In genomic region chr17:29237772-29238420, GRCm38 (mm10) we compare ENCODE assay signal across 8 mouse cellular contexts. TPM values are rescaled to one million over a fixed set of nuclear protein-coding genes. Genes with fewer than 3 reads are reported as not detected.
A peak's percentile ranks its signal among the peaks of the same experiment; 100 is the strongest.
DNase-seq lines count a peak whose midpoint lies in the region; ATAC-seq and TF ChIP-seq lines count a peak whose summit lies in the region.

Cpne5 (minus strand) TSS chr17:29238167.

- no peak within 1 kb of the TSS for H3K27ac ChIP-seq in embryonic facial prominence, embryonic 11.5 days (replicated peaks; ENCODE audit: low read depth, low read length)
- H3K27ac ChIP-seq in heart, postnatal 0 days (ENCODE audit: low read depth) = no peak within 1 kb of the TSS
- no peak within 1 kb of the TSS for H3K27ac ChIP-seq in limb, embryonic 13.5 days
- H3K27ac ChIP-seq in olfactory bulb, adult 2 months (ENCODE audit: insufficient read depth, low read depth, low read length) = peak within 1 kb of the TSS; percentile 27

- peak within 1 kb of the TSS; percentile 64 for H3K9ac ChIP-seq in embryonic facial prominence, embryonic 11.5 days (replicated peaks; ENCODE audit: low read length)
- H3K9ac ChIP-seq in heart, postnatal 0 days (replicated peaks; ENCODE audit: low read depth, low read length) = peak within 1 kb of the TSS; percentile 41
- peak within 1 kb of the TSS; percentile 71 for H3K9ac ChIP-seq in limb, embryonic 13.5 days

- WGBS in embryonic facial prominence, embryonic 11.5 days = 0% methylated on average over 22 of the region's 73 CpGs
- WGBS in heart, postnatal 0 days = 1% methylated on average over 41 of the region's 73 CpGs
- under 1% methylated on average over 52 of the region's 73 CpGs for WGBS in limb, embryonic 13.5 days
- 1% methylated on average over 65 of the region's 73 CpGs for WGBS in olfactory bulb, adult 2 months

- no peaks in the 10 kb centered on the region for H3K9me3 ChIP-seq in embryonic facial prominence, embryonic 11.5 days (replicated peaks; ENCODE audit: control insufficient read depth, low read length)
- H3K9me3 ChIP-seq in heart, postnatal 0 days (replicated peaks; ENCODE audit: control insufficient read depth, low read length) = no peaks in the 10 kb centered on the region
- H3K9me3 ChIP-seq in limb, embryonic 13.5 days = no peaks in the 10 kb centered on the region

- DNase-seq in kidney, postnatal 10 days = peak; percentile 42
- no peak for DNase-seq in kidney, adult 18-20 months
- peak; percentile 40 for DNase-seq in embryonic facial prominence, embryonic 11.5 days (ENCODE audit: low spot score)
- DNase-seq in heart, postnatal 0 days (ENCODE audit: low spot score) = no peak
- DNase-seq in adrenal gland, postnatal 25 days = no peak
- no peak for DNase-seq in gastrocnemius, postnatal 36 days

- TF ChIP-seq CTCF in heart, postnatal 0 days (IDR thresholded peaks at IDR 0.05; ENCODE audit: low read depth) = no peak
- no peak for TF ChIP-seq CTCF in olfactory bulb, adult 2 months (IDR thresholded peaks at IDR 0.05; ENCODE audit: insufficient read depth, low read depth, low read length)

- intact Hi-C loops in gastrocnemius, postnatal 36 days (cut with DNase I) = no loop called here

- peak within 1 kb of the TSS; percentile 64 for H3K4me3 ChIP-seq in embryonic facial prominence, embryonic 11.5 days (ENCODE audit: low read depth, low read length)
- peak within 1 kb of the TSS; percentile 60 for H3K4me3 ChIP-seq in heart, postnatal 0 days (ENCODE audit: low read depth, low read length)
- peak within 1 kb of the TSS; percentile 67 for H3K4me3 ChIP-seq in limb, embryonic 13.5 days
- peak within 1 kb of the TSS; percentile 62 for H3K4me3 ChIP-seq in olfactory bulb, adult 2 months (ENCODE audit: insufficient read depth, low read depth, low read length)

- no peak for TF ChIP-seq POLR2A in olfactory bulb, adult 2 months (IDR thresholded peaks at IDR 0.05; ENCODE audit: insufficient read depth, low read depth, low read length)

- H3K4me2 ChIP-seq in embryonic facial prominence, embryonic 11.5 days (ENCODE audit: low read depth, low read length) = peak within 1 kb of the TSS; percentile 100
- peak within 1 kb of the TSS; percentile 88 for H3K4me2 ChIP-seq in heart, postnatal 0 days (ENCODE audit: low read depth, low read length)
- peak within 1 kb of the TSS; percentile 96 for H3K4me2 ChIP-seq in limb, embryonic 13.5 days (replicated peaks)

- ATAC-seq in embryonic facial prominence, embryonic 11.5 days (replicated peaks; ENCODE audit: insufficient number of reproducible peaks, low FRiP score, low TSS enrichment, low read depth) = peak; percentile 41
- peak; percentile 48; the same call in 1 of the 2 replicates for ATAC-seq in heart, postnatal 0 days (ENCODE audit: insufficient read depth, low read depth)
- peak; percentile 59 for ATAC-seq in limb, embryonic 13.5 days (ENCODE audit: low FRiP score, low read depth)

- no peak for TF ChIP-seq EP300 in heart, postnatal 0 days (IDR thresholded peaks at IDR 0.05; ENCODE audit: low read depth)

- H3K27me3 ChIP-seq in embryonic facial prominence, embryonic 11.5 days (ENCODE audit: control insufficient read depth, insufficient read depth, low read length) = peaks cover 12% of the 10 kb centered on the region
- peaks cover 46% of the 10 kb centered on the region for H3K27me3 ChIP-seq in heart, postnatal 0 days (ENCODE audit: control insufficient read depth, insufficient read depth, low read length)
- peaks cover 49% of the 10 kb centered on the region for H3K27me3 ChIP-seq in limb, embryonic 13.5 days

- no peaks in the 10 kb centered on the region for H3K36me3 ChIP-seq in embryonic facial prominence, embryonic 11.5 days (replicated peaks; ENCODE audit: control insufficient read depth, insufficient read depth, low read depth, low read length)
- no peaks in the 10 kb centered on the region for H3K36me3 ChIP-seq in heart, postnatal 0 days (replicated peaks; ENCODE audit: control insufficient read depth, insufficient read depth, low read length)
- no peaks in the 10 kb centered on the region for H3K36me3 ChIP-seq in limb, embryonic 13.5 days

- H3K4me1 ChIP-seq in embryonic facial prominence, embryonic 11.5 days (ENCODE audit: control insufficient read depth, insufficient read depth, low read length) = no peaks in the 10 kb centered on the region
- no peaks in the 10 kb centered on the region for H3K4me1 ChIP-seq in heart, postnatal 0 days (ENCODE audit: control insufficient read depth, insufficient read depth)
- H3K4me1 ChIP-seq in limb, embryonic 13.5 days = peaks cover 22% of the 10 kb centered on the region
- peaks cover 51% of the 10 kb centered on the region for H3K4me1 ChIP-seq in olfactory bulb, adult 2 months (ENCODE audit: control insufficient read depth, insufficient read depth, low read length)

RNA-seq across cellular contexts. Expression of gene Cpne5, which starts in this region (rescaled TPM):
- 4.5 TPM in 2 replicates for polyA plus RNA-seq in embryonic facial prominence, embryonic 11.5 days (2014; fragmentation: Nextera tagmentation; extraction: Ambion mirVana)
- total RNA-seq in heart, postnatal 0 days (2014; rRNA removed; ENCODE audit: low replicate concordance) = 3.6 and 9.7 TPM in 2 replicates
- 8.4 and 9.9 TPM in 2 replicates for polyA plus RNA-seq in heart, postnatal 0 days (2015; fragmentation: Nextera tagmentation; extraction: Ambion mirVana)
- 10.4 and 12.7 TPM in 2 replicates for polyA plus RNA-seq in limb, embryonic 13.5 days (2015; fragmentation: Nextera tagmentation; extraction: Ambion mirVana)
- not detected in 2 replicates for polyA plus RNA-seq in olfactory bulb, adult 2 months (2012; ENCODE audit: insufficient read depth, insufficient read length, low replicate concordance, missing spikeins)
- 0.33 and 0.52 TPM in 2 replicates for total RNA-seq in adrenal gland, postnatal 25 days (2021)
- not detected for total RNA-seq in gastrocnemius, postnatal 36 days (2021)

Comparison
In these comparisons a context has a peak if more than half of its experiments do, and no peak if none do; other contexts are left out.
1. DNase-seq: peak in kidney, postnatal 10 days (single experiment) and embryonic facial prominence, embryonic 11.5 days (single experiment); none in kidney, adult 18-20 months (single experiment), heart, postnatal 0 days (single experiment), adrenal gland, postnatal 25 days (single experiment) and gastrocnemius, postnatal 36 days (0 of 2).
2. Peak in every context shown above with its lines, with median percentiles within 50 percentile points of each other: ATAC-seq, H3K4me2 ChIP-seq, H3K4me3 ChIP-seq and H3K9ac ChIP-seq.